Mouse (Mus musculus) kidney, adult 2 months (tissue): ENCODE measurements at regions not wholly inside any gene's neighbourhood (a gene's known extent, or its start where the extent isn't known, plus 50 kb on each side); places are given as distances from the start of the nearest gene placed in this dataset.

ENCODE experiments used
- DNase-seq: peaks from one replicate; pipeline ENCODE4 v3.0.0; 2021
- H3K27ac ChIP-seq: fragments of 200-500 bp; 2 replicates; pipeline ENCODE4 v1.5.1; 2012; ENCODE audit warnings: low read depth, low read length, control low read depth, inconsistent platforms; ENCODE audit not compliant: insufficient read depth
- H3K27me3 ChIP-seq: fragments of 200-500 bp; replicated peaks from 2 replicates; pipeline ENCODE4 v1.6.1; 2012; ENCODE audit warnings: mild to moderate bottlenecking, moderate library complexity, low read length, inconsistent platforms; ENCODE audit not compliant: control insufficient read depth, insufficient read depth
- H3K36me3 ChIP-seq: fragments of 200-500 bp; 2 replicates; pipeline ENCODE4 v1.6.1; 2012; ENCODE audit warnings: mild to moderate bottlenecking, moderate library complexity, low read length, inconsistent platforms; ENCODE audit not compliant: control insufficient read depth, insufficient read depth
- H3K4me1 ChIP-seq: fragments of 200-500 bp; 2 replicates; pipeline ENCODE4 v1.6.1; 2011; ENCODE audit warnings: low read length; ENCODE audit not compliant: control insufficient read depth, insufficient read depth
- H3K4me3 ChIP-seq: fragments of 200-500 bp; 2 replicates; pipeline ENCODE4 v1.5.1; 2011; ENCODE audit warnings: mild to moderate bottlenecking, low read depth, low read length, control low read depth; ENCODE audit not compliant: insufficient read depth
- CTCF ChIP-seq: fragments of 200-500 bp; conservative IDR thresholded peaks from 2 replicates; pipeline ENCODE4 v1.5.1; 2011; ENCODE audit warnings: low read depth, mild to moderate bottlenecking, control low read depth, low read length, moderate library complexity, mixed read lengths; ENCODE audit not compliant: insufficient read depth, insufficient read length
- POLR2A ChIP-seq: fragments of 200-500 bp; IDR thresholded peaks from one replicate; pipeline ENCODE4 v1.6.1; 2011; ENCODE audit warnings: low read depth, low read length, control low read depth
- WGBS: fragments of 180-500 bp; shearing (Covaris S2); methylation state at CpG from one replicate; pipeline ENCODE4 v1.1.7; 2018; 5-methylcytosine and 5-hydroxymethylcytosine counted together

GRCm38 (mm10) chr6:36004701-36005100 lies 383.2 kb upstream of the Chrm2 start:
- H3K4me1 ChIP-seq = no peaks in the 10 kb centered on the region
- no peak overlapping the region for H3K4me3 ChIP-seq
- peak; percentile 24 for DNase-seq
- H3K27ac ChIP-seq = no peak overlapping the region
- no peaks in the 10 kb centered on the region for H3K36me3 ChIP-seq
- H3K27me3 ChIP-seq = no peaks in the 10 kb centered on the region
- TF ChIP-seq CTCF (0 out of 2 replicates have a peak, but pooled peaks have one; percentile 2), POLR2A (no peak)
- 36% methylated on average over 1 of the region's 1 CpGs for WGBS

GRCm38 (mm10) chr6:36002090-36002489 lies 385.8 kb upstream of the Chrm2 start:
- H3K4me3 ChIP-seq = no peak overlapping the region
- H3K27ac ChIP-seq = no peak overlapping the region
- no peaks in the 10 kb centered on the region for H3K36me3 ChIP-seq
- H3K4me1 ChIP-seq = no peaks in the 10 kb centered on the region
- no peak for TF ChIP-seq CTCF
- no peak for TF ChIP-seq POLR2A
- no peak for DNase-seq
- WGBS = 60% methylated on average over 3 of the region's 3 CpGs
- H3K27me3 ChIP-seq = no peaks in the 10 kb centered on the region

- WGBS = 63% methylated on average over 3 of the region's 3 CpGs
- no peak for TF ChIP-seq CTCF
- TF ChIP-seq POLR2A = no peak
- H3K27ac ChIP-seq = no peak overlapping the region
- H3K27me3 ChIP-seq = no peaks in the 10 kb centered on the region
- no peaks in the 10 kb centered on the region for H3K4me1 ChIP-seq
- H3K4me3 ChIP-seq = no peak overlapping the region
- DNase-seq = no peak
- no peaks in the 10 kb centered on the region for H3K36me3 ChIP-seq
Observed at GRCm38 (mm10) chr6:35988891-35989290, 399.0 kb upstream of the Chrm2 start.

GRCm38 (mm10) chr6:35940071-35940470 lies 400.4 kb upstream of the Mtpn start:
- no peaks in the 10 kb centered on the region for H3K27me3 ChIP-seq
- H3K4me1 ChIP-seq = no peaks in the 10 kb centered on the region
- no peak overlapping the region for H3K27ac ChIP-seq
- TF ChIP-seq CTCF (no peak), POLR2A (no peak)
- no peak overlapping the region for H3K4me3 ChIP-seq
- no peaks in the 10 kb centered on the region for H3K36me3 ChIP-seq
- no peak for DNase-seq
- 85% methylated on average over 1 of the region's 1 CpGs for WGBS

- TF ChIP-seq POLR2A (no peak), CTCF (no peak)
Observed at GRCm38 (mm10) chr6:35924189-35924588, 384.5 kb upstream of the Mtpn start.

GRCm38 (mm10) chr6:35897990-35898389 lies 358.3 kb upstream of the Mtpn start:
- no peak for DNase-seq
- no peaks in the 10 kb centered on the region for H3K4me1 ChIP-seq
- no peaks in the 10 kb centered on the region for H3K27me3 ChIP-seq
- no peak overlapping the region for H3K4me3 ChIP-seq
- no peak overlapping the region for H3K27ac ChIP-seq
- TF ChIP-seq CTCF (no peak), POLR2A (no peak)
- 47% methylated on average over 2 of the region's 2 CpGs for WGBS
- H3K36me3 ChIP-seq = no peaks in the 10 kb centered on the region

More at GRCm38 (mm10) chr6:35924189-35924588, 384.5 kb upstream of the Mtpn start:
- H3K4me3 ChIP-seq = no peak overlapping the region
- H3K36me3 ChIP-seq = no peaks in the 10 kb centered on the region
- no peaks in the 10 kb centered on the region for H3K4me1 ChIP-seq
- no peak for DNase-seq
- H3K27ac ChIP-seq = no peak overlapping the region
- H3K27me3 ChIP-seq = no peaks in the 10 kb centered on the region

GRCm38 (mm10) chr6:35895692-35896091 lies 356.0 kb upstream of the Mtpn start:
- Histone ChIP-seq H3K27me3 (no peaks in the 10 kb centered on the region), H3K4me3 (no peak overlapping the region), H3K36me3 (no peaks in the 10 kb centered on the region), H3K4me1 (no peaks in the 10 kb centered on the region), H3K27ac (no peak overlapping the region)
- DNase-seq = no peak
- TF ChIP-seq CTCF (no peak), POLR2A (no peak)
- WGBS = 85% methylated on average over 2 of the region's 2 CpGs

- no peak for DNase-seq
Observed at GRCm38 (mm10) chr6:35874671-35875070, 335.0 kb upstream of the Mtpn start.

More at GRCm38 (mm10) chr6:35874671-35875070, 335.0 kb upstream of the Mtpn start:
- H3K36me3 ChIP-seq = no peaks in the 10 kb centered on the region
- TF ChIP-seq POLR2A = no peak
- 85% methylated on average over 6 of the region's 6 CpGs for WGBS
- H3K27ac ChIP-seq = no peak overlapping the region
- no peaks in the 10 kb centered on the region for H3K27me3 ChIP-seq
- H3K4me3 ChIP-seq = no peak overlapping the region
- H3K4me1 ChIP-seq = no peaks in the 10 kb centered on the region
